Mouse (Mus musculus): ENCODE measurements around the gene Odf2.
"Not testable (repeated sequence)": the region's sequence is repeated elsewhere in the genome, so short reads cannot be mapped to it uniquely, and the experiment has no call there.

The Odf2 gene

DNA sequence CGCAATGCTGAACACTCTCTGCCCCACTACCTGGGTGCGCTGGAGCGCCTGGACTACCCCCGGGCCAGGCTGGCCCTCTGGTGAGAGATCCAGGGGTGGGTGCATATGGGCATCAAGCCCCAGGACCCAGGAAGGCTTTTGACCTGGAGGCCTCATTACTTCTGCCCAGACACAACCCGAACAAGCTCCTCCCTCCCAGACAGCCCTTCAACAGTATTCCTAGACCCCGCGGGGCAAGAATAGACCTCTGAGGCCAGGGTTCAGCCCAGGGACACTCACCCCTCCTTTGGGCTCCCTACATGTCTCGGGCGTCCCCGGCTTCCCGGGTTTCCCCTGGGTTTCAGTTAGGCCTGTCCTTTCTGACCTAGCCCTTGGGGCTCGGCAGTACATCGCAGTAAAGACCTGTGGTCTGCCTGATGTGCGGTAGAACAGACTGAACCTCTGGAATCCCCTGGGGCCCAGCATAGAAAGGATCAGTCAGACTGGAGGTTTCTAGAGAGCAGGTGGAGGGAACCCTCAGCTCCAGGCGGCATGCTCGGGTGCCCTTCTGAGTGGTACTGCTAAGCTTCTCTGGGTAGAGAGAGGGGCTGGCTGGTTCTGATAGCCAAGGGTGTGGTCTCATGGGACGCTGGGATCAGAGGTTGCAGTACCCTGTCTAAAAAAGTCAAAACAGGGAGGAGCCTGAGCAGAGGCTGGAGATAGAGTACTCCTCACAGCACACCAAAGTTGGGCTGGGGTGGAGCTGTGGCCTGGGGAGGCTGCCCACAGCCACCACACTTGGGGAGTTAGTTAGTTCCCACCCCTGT lies 19.2 kb upstream of the Odf2 start:
- no peak for DNase-seq

DNA sequence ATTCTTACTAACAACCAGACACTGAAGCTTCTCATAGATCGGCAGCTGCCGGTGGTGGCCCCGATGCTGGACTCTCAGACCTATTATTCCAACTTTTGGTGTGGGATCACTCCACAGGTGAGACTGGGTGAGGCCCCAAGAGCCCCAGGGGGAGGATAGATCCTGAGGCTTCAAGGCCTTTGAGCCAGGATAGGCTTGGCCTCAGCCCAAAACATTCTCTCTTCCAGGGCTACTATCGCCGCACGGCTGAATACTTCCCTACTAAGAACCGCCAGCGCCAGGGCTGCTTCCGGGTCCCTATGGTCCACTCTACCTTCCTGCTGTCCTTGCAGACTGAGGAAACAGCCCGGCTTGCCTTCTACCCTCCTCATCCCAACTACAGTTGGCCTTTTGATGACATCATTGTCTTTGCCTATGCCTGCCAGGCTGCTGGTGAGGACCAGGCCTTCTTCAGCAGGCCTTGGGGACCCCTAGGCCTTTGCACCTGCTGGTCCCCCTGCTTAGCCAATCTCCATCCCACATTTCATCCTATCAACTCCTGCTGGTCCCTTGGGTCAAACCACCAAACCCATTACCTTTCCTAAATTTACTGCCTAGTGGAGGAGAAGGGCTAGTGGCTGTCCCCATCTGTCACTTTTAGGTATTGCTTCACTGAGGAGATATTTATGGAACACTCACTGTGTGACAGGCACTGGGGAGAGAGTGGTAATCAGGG lies 16.3 kb upstream of the Odf2 start:
- peak; percentile 57 for DNase-seq

DNA sequence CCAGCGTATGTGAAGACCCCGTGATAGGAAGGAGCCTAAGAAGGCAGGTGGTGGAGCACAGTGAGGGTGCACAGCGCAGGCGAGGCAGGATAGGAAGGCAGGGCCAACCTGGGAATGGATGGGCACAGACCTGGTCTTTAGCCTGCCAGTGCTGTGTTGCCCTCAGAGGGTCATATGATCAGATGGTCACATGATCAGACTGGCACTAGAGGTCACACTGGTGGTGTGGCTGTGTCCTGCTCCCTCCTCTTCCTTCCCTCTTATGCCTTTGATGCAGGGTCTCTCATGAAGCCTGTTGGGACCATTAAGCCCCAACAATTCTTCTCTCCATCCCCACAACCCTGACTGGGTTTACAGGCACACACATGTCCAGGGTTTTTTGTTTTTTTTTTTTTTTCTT lies 15.2 kb upstream of the Odf2 start:
- DNase-seq, result no peak

DNA sequence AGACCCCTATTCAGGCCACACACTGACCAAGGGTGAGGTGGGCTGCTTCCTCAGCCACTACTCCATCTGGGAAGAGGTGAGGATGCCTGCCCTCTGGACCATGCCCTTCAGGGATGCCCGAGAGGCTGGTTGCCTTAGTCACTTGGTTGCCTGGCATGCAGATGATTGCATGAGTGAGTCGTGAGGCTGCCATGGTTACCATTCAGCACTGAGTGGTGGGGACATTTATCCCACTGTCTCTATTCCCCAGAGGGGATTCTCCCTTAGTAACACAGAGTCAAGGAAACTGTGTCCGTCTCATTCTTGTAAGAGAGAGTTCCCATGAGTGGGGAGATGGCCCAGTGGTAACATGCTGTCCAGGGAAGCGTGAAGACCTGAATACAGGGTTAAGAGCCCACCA lies 11.0 kb upstream of the Odf2 start:
- DNase-seq, result no peak

DNA sequence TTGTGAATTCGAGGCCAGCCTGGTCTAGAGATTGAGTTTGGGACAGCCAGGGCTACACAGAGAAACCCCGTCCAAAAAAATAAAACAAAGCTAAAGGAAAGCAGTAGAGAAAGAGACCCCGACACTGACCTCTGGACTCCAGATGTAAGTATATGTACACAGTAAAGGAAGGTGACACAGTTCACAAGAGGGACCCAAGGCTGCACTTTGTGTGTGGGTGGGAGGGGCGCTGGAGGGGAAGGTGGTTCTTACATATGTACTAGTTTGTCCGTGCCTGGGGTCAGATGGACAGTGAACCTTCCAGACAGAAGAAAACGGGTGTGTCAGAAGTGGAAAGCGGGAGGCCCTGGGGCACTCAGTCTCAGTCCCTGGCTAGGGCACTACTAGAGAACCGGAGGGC lies 9.8 kb upstream of the Odf2 start:
- no peak for DNase-seq

DNA sequence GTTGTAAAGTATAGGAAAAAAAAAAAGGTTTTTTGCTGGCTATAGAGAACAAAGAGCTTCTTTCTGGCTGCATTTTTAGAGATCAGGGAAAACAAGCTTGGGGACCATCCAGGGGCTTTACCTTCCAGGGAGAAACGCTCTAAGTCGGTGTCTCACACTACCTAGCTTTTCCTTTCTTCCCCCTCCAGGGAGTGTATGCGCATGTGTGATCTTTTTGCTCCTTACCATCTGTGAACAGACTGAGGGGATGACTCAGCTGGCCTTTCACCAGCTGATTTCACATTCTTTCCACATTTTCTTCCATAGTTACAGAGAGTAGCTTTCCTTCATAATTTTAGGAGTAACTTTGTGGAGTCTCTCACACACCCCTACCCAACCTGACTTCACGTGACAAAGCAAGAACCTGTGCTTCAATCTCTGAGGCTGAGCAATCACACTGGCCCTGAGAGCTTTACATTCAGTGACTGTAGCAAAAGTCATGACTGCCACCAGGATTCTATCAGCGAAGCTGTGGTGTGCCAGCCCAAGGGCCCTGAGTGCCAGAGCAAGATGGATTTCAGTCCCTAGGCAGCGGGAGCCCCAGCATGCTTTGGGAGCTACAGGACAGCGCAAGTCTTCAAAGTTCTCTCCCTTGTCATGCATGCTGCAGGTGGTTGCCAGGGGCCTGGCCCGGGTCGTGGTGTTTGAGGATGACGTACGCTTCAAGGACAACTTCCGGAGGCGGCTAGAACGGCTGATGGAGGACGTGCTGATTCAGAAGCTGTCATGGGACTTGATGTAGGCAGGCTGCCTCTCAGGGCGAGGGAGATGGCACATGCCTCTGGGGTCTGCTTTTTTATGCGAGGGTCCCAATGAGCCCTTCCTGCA lies 8.8 kb upstream of the Odf2 start:
- DNase-seq, result no peak

DNA sequence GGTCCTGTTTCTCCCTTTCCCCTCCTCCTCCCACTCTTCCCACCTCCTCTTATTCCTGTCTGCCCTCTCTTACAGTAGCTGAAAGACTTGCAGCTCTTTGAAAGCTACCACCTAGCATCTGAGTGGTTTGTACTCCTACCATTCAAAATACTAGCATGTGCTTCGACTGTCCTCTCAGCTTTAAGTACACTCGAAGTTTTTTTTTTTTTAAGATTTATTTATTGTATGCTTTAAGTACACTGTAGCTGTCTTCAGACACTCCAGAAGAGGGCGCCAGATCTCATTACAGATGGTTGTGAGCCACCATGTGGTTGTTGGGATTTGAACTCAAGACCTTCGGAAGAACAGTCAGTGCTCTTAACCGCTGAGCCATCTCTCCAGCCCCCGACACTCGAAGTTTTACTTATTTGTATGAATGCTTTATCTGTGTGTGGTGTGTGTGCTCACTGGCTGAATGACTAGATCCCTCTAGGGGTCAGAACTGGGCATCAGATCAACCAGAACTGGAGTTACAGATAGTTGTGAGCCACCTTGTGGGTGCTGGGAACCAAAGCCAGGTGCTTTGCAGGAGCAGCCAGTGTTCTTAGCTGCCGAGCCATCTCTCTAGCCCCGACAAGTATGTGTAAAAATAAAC lies 2.2 kb upstream of the Odf2 start:
- not testable (repeated sequence) for DNase-seq

DNA sequence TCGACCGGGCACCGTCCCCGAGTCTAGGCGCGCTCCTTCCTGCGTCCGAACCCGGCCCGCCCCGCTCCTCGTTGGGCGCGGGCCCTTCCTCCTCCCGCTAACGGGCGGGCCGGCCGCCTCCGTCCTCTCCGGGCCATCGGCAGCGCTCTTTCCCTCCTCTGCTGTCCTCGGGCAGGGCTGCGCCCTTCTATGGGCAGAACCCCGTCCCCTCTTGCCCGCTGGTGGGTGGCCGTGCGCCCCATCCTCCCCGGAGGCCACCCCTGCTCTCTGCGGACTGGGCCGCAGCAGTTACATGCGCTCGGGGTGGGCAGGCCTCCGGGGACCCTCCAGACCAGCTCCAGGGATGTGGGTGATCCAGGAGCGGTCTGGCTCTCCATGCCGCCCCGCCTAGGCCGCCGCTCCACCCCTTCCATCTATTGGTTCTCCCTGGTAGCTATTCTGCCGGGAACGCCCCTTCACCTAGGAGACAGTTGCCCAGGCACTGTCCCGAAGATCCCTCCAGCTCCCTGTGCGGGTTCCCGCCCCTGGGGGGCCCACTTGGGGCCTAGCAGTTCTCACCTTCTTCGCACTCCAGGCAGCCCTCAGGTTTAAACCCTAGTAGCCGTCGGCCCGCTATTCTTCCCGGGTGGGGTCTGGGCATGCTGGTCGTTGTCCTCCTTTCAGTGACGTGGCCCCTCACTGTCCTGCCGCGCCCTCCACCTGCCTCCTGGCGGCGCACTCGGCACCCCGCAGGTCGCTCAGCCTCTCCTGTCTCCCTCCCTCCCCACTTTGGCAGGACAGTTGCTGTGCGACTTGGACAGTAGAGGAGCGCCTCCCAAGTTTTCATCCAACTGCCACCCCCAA lies 1.2 kb downstream of the Odf2 start:
- peak; percentile 89 for DNase-seq

DNA sequence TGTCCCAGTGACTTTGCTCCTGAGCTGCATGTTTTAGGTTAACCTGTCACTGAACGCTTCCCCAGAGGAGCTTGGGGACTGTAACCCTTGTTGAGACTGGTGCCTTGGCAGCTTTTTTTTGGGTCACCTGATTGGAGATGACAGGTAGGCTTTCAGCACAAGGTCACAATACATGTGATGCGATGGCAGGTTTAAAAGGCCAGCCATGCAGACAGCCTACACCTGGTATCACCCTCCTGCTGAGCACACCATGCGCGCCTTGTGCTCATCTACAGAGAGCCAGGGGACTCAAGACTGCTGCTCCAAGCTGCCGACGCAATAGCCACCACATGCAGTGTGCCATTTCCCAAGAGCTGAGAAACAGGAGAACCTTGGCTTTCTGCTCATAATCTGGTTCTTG lies 2.8 kb downstream of the Odf2 start:
- DNase-seq, result peak; percentile 57

DNA sequence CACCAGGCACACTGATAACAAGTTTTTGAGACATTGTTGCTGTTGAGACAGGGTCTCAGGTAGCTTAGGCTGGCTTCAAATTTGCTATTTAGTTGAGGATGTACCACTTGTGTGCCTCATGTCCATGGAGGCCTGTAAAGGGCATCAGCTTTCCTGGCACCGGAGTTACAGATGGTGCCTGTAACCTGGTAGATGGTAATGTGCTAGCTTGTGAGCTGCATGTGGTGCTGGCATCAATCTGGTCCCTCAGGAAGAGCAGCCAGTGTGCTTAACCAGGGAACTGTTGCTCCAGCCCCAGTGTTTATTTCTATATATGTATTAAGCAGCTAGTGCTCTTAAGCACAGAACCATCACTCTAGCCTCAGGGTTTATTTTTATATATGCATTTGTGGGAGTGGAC lies 7.0 kb downstream of the Odf2 start:
- DNase-seq, result no peak

DNA sequence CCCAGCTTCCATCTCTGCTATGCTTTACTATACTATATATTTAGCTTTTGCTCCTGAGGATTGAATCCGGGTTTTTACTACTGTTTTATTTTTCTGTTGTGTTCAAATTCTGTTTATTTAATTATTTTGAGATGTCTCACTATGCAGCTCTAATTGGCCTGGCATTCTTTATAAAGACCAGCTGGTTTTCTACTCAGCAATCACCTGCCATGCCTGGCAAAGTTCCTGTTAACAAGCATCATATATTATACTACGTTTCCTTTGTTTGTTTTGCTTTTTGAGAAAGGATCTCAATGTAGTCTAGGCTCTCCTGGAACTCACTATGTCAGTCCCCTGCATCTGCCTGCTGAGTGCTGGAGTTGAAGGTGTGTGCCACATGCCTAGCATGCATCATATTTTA lies 8.3 kb downstream of the Odf2 start:
- DNase-seq, result no peak

DNA sequence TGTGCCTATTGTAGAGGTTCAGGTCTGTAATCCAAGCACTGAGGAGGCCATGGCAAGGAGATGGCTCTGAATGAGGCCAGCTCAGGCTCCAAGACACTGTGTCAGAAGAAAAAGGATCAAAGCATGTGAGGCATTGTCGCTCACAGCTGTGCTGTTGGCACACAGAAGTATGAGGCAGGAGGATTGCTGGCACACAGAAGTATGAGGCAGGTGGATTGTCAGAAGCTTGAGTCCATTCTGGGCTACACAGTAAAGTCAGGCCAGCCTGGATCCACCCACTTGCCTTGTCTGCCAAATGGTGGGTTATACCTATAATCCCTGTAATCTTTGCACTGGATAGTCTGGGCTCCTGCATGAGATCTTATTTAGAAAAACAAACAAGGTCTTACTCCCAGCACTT lies 9.1 kb downstream of the Odf2 start:
- no peak for DNase-seq

DNA sequence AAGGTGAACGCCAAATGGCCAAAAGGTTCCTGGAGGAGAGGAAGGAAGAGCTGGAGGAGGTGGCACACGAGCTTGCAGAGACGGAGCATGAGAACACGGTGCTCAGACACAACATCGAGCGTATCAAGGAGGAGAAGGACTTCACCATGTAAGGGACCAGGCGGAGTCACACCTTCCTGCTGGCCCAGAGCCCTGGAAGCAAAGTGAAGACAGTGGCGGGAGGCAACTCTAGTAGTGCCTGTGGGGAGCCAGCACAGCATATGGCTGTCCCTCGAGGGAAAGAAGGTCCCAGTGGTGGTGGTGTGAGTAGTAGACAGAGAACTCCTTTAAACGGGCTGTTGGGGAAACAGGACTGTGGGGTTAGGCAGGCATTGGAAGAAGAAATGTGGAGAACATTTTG lies 13.2 kb downstream of the Odf2 start:
- DNase-seq, result no peak

DNA sequence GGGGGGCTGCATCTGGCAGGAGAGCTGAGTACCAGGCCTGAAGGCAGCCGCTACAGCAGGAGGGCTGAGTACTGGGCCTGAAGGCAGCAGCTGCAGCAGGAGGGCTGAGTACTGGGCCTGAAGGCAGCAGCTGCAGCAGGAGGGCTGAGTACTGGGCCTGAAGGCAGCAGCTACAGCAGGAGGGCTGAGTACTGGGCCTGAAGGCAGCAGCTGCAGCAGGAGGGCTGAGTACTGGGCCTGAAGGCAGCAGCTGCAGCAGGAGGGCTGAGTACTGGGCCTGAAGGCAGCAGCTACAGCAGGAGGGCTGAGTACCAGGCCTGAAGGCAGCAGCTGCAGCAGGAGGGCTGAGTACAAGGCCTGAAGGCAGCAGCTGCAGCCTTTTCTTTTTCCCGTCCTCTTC lies 19.1 kb downstream of the Odf2 start:
- not testable (repeated sequence) for DNase-seq

DNA sequence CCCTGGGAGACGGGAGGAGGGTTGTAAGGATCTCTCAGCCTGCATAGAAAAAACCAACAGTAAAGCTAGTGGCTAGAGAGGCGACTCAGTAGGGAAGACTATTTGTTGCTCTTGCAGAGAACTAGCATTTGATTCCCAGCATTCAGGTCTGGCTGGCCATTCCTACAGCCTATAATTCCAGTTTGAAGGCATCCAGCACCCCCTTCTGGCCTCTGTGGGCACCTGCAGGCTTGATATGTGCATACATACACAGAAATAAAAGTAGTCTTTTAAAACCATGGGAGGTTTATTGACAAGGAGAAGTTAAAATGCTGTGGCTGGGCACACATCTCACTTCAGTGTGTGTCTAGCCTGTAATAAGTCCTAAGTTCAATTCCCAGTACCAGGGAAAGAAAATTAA lies 21.0 kb downstream of the Odf2 start:
- DNase-seq, result no peak

DNA sequence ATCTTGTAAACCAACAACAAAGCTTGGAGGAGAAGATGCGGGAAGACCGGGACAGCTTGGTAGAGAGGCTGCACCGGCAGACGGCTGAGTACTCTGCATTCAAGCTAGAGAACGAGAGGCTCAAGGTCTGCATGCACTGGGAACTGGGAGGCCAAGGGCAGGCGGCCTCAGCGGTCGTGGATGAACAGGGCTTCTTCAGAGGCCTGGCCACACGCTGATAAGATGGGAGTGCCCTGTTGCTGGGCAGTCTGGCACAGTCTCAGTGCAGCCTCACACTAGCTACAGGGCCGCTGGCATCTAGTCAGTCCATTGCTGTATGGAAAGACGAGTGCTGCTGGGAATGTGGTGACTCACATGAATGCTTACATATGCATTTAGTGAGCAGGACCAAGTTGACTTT lies 28.6 kb downstream of the Odf2 start:
- no peak for DNase-seq

DNA sequence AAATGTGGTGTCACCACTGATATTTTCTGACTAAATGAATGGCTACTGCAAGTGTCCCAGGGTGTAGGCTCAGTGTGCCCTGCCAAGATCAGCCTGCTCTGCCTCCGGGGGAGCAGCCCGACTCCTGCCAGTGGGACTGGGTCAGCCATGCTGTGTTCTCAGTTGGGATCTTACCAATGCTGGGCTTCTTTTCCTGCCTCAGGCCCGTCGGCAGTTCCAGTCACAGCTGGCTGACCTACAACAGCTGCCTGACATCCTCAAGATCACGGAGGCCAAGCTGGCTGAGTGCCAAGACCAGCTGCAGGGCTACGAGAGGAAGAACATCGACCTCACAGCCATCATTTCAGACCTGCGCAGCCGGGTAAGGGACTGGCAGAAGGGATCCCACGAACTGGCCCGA lies 33.0 kb downstream of the Odf2 start:
- DNase-seq, result no peak

DNA sequence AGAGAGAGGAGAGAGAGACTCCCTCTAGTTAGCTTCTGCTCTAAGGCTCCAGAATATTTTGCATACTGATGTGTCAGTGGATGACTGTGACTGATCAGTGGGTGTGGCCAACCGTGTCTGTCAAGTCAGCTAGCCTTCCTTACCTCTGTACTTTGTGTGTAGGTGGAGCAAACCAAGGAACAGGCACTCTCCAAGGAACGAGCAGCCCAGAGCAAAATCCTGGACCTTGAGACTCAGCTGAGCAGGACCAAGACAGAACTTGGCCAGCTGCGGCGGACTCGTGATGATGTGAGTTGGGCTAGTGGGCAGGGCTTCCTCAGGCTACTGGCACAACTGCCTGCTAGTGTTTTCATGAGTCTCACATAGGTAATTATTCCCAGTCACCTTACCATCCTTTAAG lies 37.5 kb downstream of the Odf2 start:
- no peak for DNase-seq

DNA sequence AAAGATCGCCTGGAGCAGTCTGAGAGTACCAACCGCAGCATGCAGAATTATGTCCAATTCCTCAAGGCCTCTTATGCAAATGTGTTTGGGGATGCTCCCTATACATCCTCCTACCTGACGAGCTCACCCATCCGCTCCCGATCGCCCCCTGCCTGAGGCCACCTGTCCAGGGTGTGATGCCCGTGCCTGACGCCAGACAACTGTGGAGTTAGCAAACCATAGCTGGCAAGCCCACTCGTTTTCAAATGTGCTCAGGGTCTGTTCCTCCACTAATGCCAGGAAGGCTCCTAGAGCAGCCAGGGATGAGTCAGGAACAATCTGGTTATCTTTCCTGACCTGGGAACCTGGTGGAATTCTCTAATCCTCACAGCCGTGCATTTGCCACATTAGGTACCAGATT lies 41.5 kb downstream of the Odf2 start:
- peak; percentile 95 for DNase-seq

DNA sequence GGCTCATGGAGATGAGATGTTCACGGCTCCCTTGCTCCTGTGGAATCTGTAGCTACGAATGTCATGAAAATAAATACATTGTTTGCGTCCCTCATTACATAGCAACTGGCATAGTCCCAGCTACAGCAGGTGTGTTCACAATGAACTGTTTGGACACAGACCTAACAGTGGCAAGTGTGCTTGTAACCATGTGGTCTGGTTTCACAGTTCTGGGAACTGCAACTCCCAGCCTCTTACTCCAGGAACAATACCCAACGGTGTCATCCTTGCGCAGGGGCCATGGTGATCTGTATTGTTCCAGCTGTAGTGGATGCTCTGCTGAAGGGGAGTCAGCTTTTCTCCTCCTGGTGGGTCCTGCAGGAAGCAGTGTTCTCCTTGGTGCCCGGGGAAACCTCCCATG lies 42.2 kb downstream of the Odf2 start:
- DNase-seq, result no peak

DNA sequence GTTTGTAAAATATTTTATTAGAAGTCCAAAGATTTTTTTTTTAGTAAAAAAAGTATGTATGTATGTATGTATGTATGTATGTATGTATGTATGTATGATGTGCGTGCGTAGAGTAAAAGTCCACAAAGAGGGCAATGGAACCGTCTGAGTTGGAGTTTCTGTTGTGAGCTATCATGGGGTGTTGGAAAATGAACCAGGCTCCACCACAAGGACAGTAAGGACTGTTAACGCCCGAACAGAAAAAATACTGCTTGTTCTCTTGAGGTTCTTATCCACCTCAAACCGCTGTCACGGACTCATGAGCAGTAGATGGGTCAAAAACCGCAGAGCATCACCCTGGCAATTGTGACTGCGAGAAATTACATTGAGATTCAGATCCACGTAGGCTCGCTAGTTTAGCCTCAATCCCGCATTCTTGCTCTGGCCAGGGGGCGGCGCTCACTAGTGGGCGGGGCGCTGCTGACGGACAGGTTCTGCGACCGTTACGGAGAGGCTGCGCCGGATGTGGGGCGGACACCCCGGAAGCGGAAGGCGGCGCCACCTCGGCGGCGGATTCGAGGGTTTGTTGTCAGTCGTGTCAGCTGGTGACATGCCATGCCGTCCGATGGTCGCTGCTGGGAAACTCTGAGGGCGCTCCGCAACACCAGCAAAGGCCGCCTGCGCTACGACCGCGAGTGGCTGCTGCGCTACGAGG lies 46.0 kb downstream of the Odf2 start, which contains the start of gene Gle1:
Gle1 (plus strand) TSS at position 521 of the 694 bp plus-strand sequence.
- DNase-seq, result peak; percentile 93

DNA sequence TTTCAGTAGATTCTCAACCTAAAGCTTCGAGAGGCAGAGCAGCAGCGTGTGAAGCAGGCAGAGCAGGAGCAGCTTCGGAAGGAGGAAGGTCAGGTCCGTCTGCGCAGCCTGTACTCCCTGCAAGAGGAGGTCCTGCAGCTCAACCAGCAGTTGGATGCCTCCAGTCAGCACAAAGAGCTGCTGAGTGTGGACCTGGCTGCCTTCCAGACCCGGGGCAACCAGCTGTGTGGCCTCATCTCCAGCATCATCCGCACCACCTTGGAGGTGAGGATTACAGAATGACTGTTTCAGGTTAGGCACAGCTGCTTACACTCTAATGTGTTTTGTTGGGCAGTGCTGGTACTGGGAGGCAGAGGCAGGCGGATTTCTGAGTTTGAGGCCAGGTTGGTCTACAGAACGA lies 51.1 kb downstream of the Odf2 start:
- DNase-seq, result no peak
